Mouse (Mus musculus) myocyte (in vitro differentiated cells): ENCODE measurements around the gene Tomt.

Experiments
- CEBPB ChIP-seq: IDR thresholded peaks from 2 replicates; pipeline ENCODE4 v1.6.1; 2011; ENCODE audit warnings: mild to moderate bottlenecking, moderate library complexity; ENCODE audit not compliant: poor library complexity, insufficient read depth, severe bottlenecking
- E2F4 ChIP-seq: IDR thresholded peaks from one replicate; pipeline ENCODE4 v1.6.1; 2011; ENCODE audit warnings: mild to moderate bottlenecking, control low read depth, moderate library complexity; ENCODE audit not compliant: insufficient read depth
- MAX ChIP-seq: IDR thresholded peaks from one replicate; pipeline ENCODE4 v1.6.1; 2011; ENCODE audit warnings: low read depth, mild to moderate bottlenecking, control low read depth
- MYOD1 ChIP-seq, 3 experiments: IDR thresholded peaks; one replicate each; pipeline ENCODE4 v1.6.1; 2011; ENCODE audit warnings: control low read depth in 2 of 3, low read depth in 2 of 3, mild to moderate bottlenecking in 2 of 3, moderate library complexity in 1 of 3; ENCODE audit not compliant: insufficient read length in 2 of 3, control insufficient read depth in 1 of 3
- MYOG ChIP-seq, 3 experiments: IDR thresholded peaks; one replicate each; pipeline ENCODE4 v1.6.1; 2011; ENCODE audit warnings: control low read depth in 2 of 3, low read depth in 2 of 3, mild to moderate bottlenecking in 2 of 3; ENCODE audit not compliant: insufficient read length in 2 of 3, control insufficient read depth in 1 of 3, insufficient read depth in 1 of 3
- POLR2A ChIP-seq: IDR thresholded peaks from one replicate; pipeline ENCODE4 v1.6.1; 2011; ENCODE audit warnings: low read depth, mild to moderate bottlenecking, control low read depth, moderate library complexity; ENCODE audit not compliant: insufficient read length
- POLR2AphosphoS2 ChIP-seq: IDR thresholded peaks from one replicate; pipeline ENCODE4 v1.6.1; 2011; ENCODE audit warnings: low read depth, control low read depth; ENCODE audit not compliant: insufficient read length
- SRF ChIP-seq: IDR thresholded peaks from one replicate; pipeline ENCODE4 v1.6.1; 2011; ENCODE audit warnings: low read depth; ENCODE audit not compliant: control insufficient read depth, insufficient read length
- USF1 ChIP-seq: IDR thresholded peaks from one replicate; pipeline ENCODE4 v1.6.1; 2011; ENCODE audit warnings: low read depth, mild to moderate bottlenecking, control low read depth, moderate library complexity

DNA sequence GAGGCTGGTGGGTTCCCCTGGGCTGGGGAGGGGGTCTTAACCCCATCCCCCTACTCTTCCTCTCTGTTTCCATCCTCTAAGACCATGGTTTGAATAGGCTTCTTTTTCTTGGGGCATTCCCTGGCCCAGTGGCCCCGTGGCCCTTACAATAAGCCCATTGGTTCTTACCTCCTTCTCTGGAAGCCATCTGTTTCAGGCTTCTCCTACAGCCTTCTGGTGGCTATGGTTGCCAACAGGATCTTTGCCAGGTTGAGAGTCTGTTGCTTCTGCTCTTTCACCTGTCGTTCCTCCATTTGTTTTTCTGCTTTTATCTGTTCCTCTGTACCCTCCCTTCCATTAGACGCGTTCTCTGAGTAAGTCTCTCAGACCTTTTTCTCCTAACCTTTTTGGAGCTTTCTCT is 31.4 kb upstream of the Tomt start:
- no peak for TF ChIP-seq POLR2AphosphoS2
- TF ChIP-seq POLR2A: no peak
- TF ChIP-seq MAX: no peak
- TF ChIP-seq USF1: no peak
- TF ChIP-seq MYOD1 (IDR thresholded peaks at IDR 0.05; ENCODE audit: control insufficient read depth in 1 of 3, insufficient read length in 2 of 3, low read depth in 2 of 3): no peak
- TF ChIP-seq E2F4: no peak
- TF ChIP-seq CEBPB: no peak
- TF ChIP-seq MYOG (IDR thresholded peaks at IDR 0.05; ENCODE audit: control insufficient read depth in 1 of 3, insufficient read depth in 1 of 3, insufficient read length in 2 of 3, low read depth in 2 of 3): no peak
- no peak for TF ChIP-seq SRF
